Mouse (Mus musculus) midbrain, embryonic 16.5 days (tissue): Measurements from ENCODE around the gene Fam241b. TPM values are rescaled to one million over a fixed set of nuclear protein-coding genes. Genes with fewer than 3 reads are reported as not detected.
A peak's percentile ranks its signal among the peaks of the same experiment; 100 is the strongest.

Experiments
- ATAC-seq: fragments of 200-750 bp; cut with Nextera tagmentation; 2 replicates; pipeline ENCODE4 v1.8.0; 2017; ENCODE audit warnings: moderate TSS enrichment
- H3K27ac ChIP-seq: fragments of 300-500 bp; sonication (generic); 2 replicates; pipeline ENCODE4 v1.5.1; 2014; ENCODE audit warnings: mild to moderate bottlenecking, low read length, mixed read lengths
- H3K27me3 ChIP-seq: fragments of 300-500 bp; sonication (generic); 2 replicates; pipeline ENCODE4 v1.6.1; 2014; ENCODE audit warnings: low read depth, low read length, mixed read lengths; ENCODE audit not compliant: control insufficient read depth, insufficient read depth
- H3K36me3 ChIP-seq: fragments of 300-500 bp; sonication (generic); 2 replicates; pipeline ENCODE4 v1.6.1; 2014; ENCODE audit warnings: mild to moderate bottlenecking, low read length, moderate library complexity, mixed read lengths; ENCODE audit not compliant: control insufficient read depth, insufficient read depth
- H3K4me1 ChIP-seq: fragments of 300-500 bp; sonication (generic); 2 replicates; pipeline ENCODE4 v1.6.1; 2014; ENCODE audit warnings: mild to moderate bottlenecking, low read length, mixed read lengths; ENCODE audit not compliant: control insufficient read depth, insufficient read depth
- H3K4me2 ChIP-seq: fragments of 300-500 bp; sonication (generic); 2 replicates; pipeline ENCODE4 v1.6.1; 2014; ENCODE audit warnings: mild to moderate bottlenecking, low read length, mixed read lengths
- H3K4me3 ChIP-seq: fragments of 300-500 bp; sonication (generic); 2 replicates; pipeline ENCODE4 v1.5.1; 2014; ENCODE audit warnings: low read depth, mild to moderate bottlenecking, low read length, moderate library complexity, mixed read lengths
- H3K9ac ChIP-seq: fragments of 300-500 bp; sonication (generic); 2 replicates; pipeline ENCODE4 v1.6.1; 2014; ENCODE audit warnings: low read depth, low read length, mixed read lengths
- H3K9me3 ChIP-seq: fragments of 300-500 bp; sonication (generic); replicated peaks from 2 replicates; pipeline ENCODE4 v1.6.1; 2014; ENCODE audit warnings: mild to moderate bottlenecking, low read length, mixed read lengths; ENCODE audit not compliant: control insufficient read depth, poor library complexity, severe bottlenecking
- WGBS: fragments of 180-500 bp; shearing (Covaris S2); extraction: QIAGEN DNeasy Blood & Tissue Kit; methylation state at CpG from one replicate; pipeline ENCODE4 v1.1.7; 2014; 5-methylcytosine and 5-hydroxymethylcytosine counted together
- polyA plus RNA-seq: library from polyadenylated mRNA; unstranded; fragments of >200 nt; fragmentation: Nextera tagmentation; extraction: Ambion mirVana; gene quantifications from 2 replicates; pipeline ENCODE4 v1.2.1, GENCODE M21; 2015

Gene Fam241b
- polyA plus RNA-seq, 1 experiment from 2014 or later: 236 TPM

- 21% methylated on average over 3 of the region's 3 CpGs for WGBS
- Histone ChIP-seq H3K27me3 (peaks cover 46% of the 10 kb centered on the region), H3K27ac (no peak overlapping the region), H3K9ac (no peak overlapping the region), H3K4me1 (peaks cover 10% of the 10 kb centered on the region; the same call in 1 of the 2 replicates), H3K9me3 (no peaks in the 10 kb centered on the region), H3K4me2 (no peak overlapping the region), H3K4me3 (no peak overlapping the region), H3K36me3 (no peaks in the 10 kb centered on the region)
- ATAC-seq: no peak
Measured at GRCm38 (mm10) chr10:62138040-62138439, 5.7 kb downstream of the Fam241b start.

GRCm38 (mm10) chr10:62137150-62137549 is 6.6 kb downstream of the Fam241b start:
- Histone ChIP-seq H3K9ac (no peak overlapping the region), H3K4me1 (peaks cover 13% of the 10 kb centered on the region; the same call in 1 of the 2 replicates), H3K27ac (no peak overlapping the region), H3K4me2 (no peak overlapping the region), H3K9me3 (no peaks in the 10 kb centered on the region), H3K27me3 (peaks cover 55% of the 10 kb centered on the region), H3K36me3 (no peaks in the 10 kb centered on the region), H3K4me3 (no peak overlapping the region)
- ATAC-seq: no peak
- 2% methylated on average over 4 of the region's 4 CpGs for WGBS

- H3K36me3 ChIP-seq: no peaks in the 10 kb centered on the region
- no peak overlapping the region for H3K9ac ChIP-seq
- peaks cover 68% of the 10 kb centered on the region for H3K27me3 ChIP-seq
- ATAC-seq: no peak
- WGBS: 5% methylated on average over 8 of the region's 8 CpGs
- no peak overlapping the region for H3K4me3 ChIP-seq
- H3K27ac ChIP-seq: no peak overlapping the region
- H3K4me1 ChIP-seq: peaks cover 13% of the 10 kb centered on the region; the same call in 1 of the 2 replicates
- H3K9me3 ChIP-seq: no peaks in the 10 kb centered on the region
- H3K4me2 ChIP-seq: no peak overlapping the region
Measured at GRCm38 (mm10) chr10:62135696-62136470, 7.8 kb downstream of the Fam241b start.

GRCm38 (mm10) chr10:62132691-62133281 is 10.9 kb downstream of the Fam241b start, which contains the start of gene Neurog3:
Gene Neurog3 (plus strand): TSS chr10:62133090.
- peaks cover 13% of the 10 kb centered on the region; the same call in 1 of the 2 replicates for H3K4me1 ChIP-seq
- H3K27ac ChIP-seq: no peak within 1 kb of the TSS
- no peak for ATAC-seq
- H3K4me3 ChIP-seq: peak within 1 kb of the TSS; percentile 11; the same call in 1 of the 2 replicates
- H3K36me3 ChIP-seq: no peaks in the 10 kb centered on the region
- WGBS: under 1% methylated on average over 29 of the region's 29 CpGs
- peaks cover 93% of the 10 kb centered on the region for H3K27me3 ChIP-seq
- H3K9ac ChIP-seq: no peak within 1 kb of the TSS
- H3K4me2 ChIP-seq: peak within 1 kb of the TSS; percentile 27; the same call in 1 of the 2 replicates
- H3K9me3 ChIP-seq: no peaks in the 10 kb centered on the region

GRCm38 (mm10) chr10:62128316-62128951 is 15.3 kb downstream of the Fam241b start:
- Histone ChIP-seq H3K4me3 (0 out of 2 replicates have a peak overlapping the region, but pooled peaks have one; percentile 2), H3K9me3 (no peaks in the 10 kb centered on the region), H3K4me1 (peaks cover 6% of the 10 kb centered on the region; the same call in 1 of the 2 replicates), H3K27me3 (peaks cover 64% of the 10 kb centered on the region), H3K4me2 (peak overlapping the region; percentile 31), H3K9ac (no peak overlapping the region), H3K36me3 (no peaks in the 10 kb centered on the region), H3K27ac (no peak overlapping the region)
- WGBS: under 1% methylated on average over 30 of the region's 32 CpGs
- no peak for ATAC-seq

GRCm38 (mm10) chr10:62127711-62128231 is 15.9 kb downstream of the Fam241b start:
- WGBS: 43% methylated on average over 21 of the region's 21 CpGs
- H3K27ac ChIP-seq: no peak overlapping the region
- no peak for ATAC-seq
- peaks cover 2% of the 10 kb centered on the region; the same call in 1 of the 2 replicates for H3K4me1 ChIP-seq
- no peaks in the 10 kb centered on the region for H3K9me3 ChIP-seq
- H3K27me3 ChIP-seq: peaks cover 58% of the 10 kb centered on the region
- no peak overlapping the region for H3K9ac ChIP-seq
- H3K4me3 ChIP-seq: peak overlapping the region; percentile 24
- peak overlapping the region; percentile 31 for H3K4me2 ChIP-seq
- H3K36me3 ChIP-seq: no peaks in the 10 kb centered on the region

GRCm38 (mm10) chr10:62127137-62127536 is 16.6 kb downstream of the Fam241b start:
- Histone ChIP-seq H3K27me3 (peaks cover 51% of the 10 kb centered on the region), H3K4me3 (no peak overlapping the region), H3K4me2 (no peak overlapping the region), H3K4me1 (no peaks in the 10 kb centered on the region), H3K36me3 (no peaks in the 10 kb centered on the region), H3K27ac (no peak overlapping the region), H3K9me3 (no peaks in the 10 kb centered on the region), H3K9ac (no peak overlapping the region)
- WGBS: 32% methylated on average over 6 of the region's 6 CpGs
- no peak for ATAC-seq

- no peak for ATAC-seq
- 49% methylated on average over 9 of the region's 9 CpGs for WGBS
- no peak overlapping the region for H3K9ac ChIP-seq
- no peak overlapping the region for H3K4me3 ChIP-seq
- no peak overlapping the region for H3K4me2 ChIP-seq
- no peaks in the 10 kb centered on the region for H3K27me3 ChIP-seq
- H3K4me1 ChIP-seq: peaks cover 15% of the 10 kb centered on the region
- no peaks in the 10 kb centered on the region for H3K9me3 ChIP-seq
- H3K36me3 ChIP-seq: no peaks in the 10 kb centered on the region
- no peak overlapping the region for H3K27ac ChIP-seq
Measured at GRCm38 (mm10) chr10:62113865-62114647, 29.7 kb downstream of the Fam241b start.
